Mouse (Mus musculus) embryo, embryonic 10 days (tissue): ENCODE results near the gene Ociad1.

Experiments used
- DNase-seq: peaks from one replicate; pipeline ENCODE4 v3.0.0-alpha.2; 2015; ENCODE audit warnings: low spot score

Ociad1 gene

GRCm38 (mm10) chr5:73339779-73340722 is 47.5 kb downstream of the Ociad1 start:
- no peak for DNase-seq

- no peak for DNase-seq
Observed at GRCm38 (mm10) chr5:73340723-73341235, 48.2 kb downstream of the Ociad1 start, which contains the start of gene Ociad2. Ociad2 (minus strand) TSS chr5:73341028.

GRCm38 (mm10) chr5:73342701-73343355 is 50.2 kb downstream of the Ociad1 start:
- no peak for DNase-seq

- no peak for DNase-seq
Observed at GRCm38 (mm10) chr5:73344310-73344709, 51.7 kb downstream of the Ociad1 start.

- no peak for DNase-seq
Observed at GRCm38 (mm10) chr5:73345254-73345653, 52.7 kb downstream of the Ociad1 start.

- no peak for DNase-seq
Observed at GRCm38 (mm10) chr5:73349514-73349913, 56.9 kb downstream of the Ociad1 start.

GRCm38 (mm10) chr5:73351796-73352195 is 59.2 kb downstream of the Ociad1 start:
- no peak for DNase-seq

GRCm38 (mm10) chr5:73353519-73353918 is 60.9 kb downstream of the Ociad1 start:
- no peak for DNase-seq

GRCm38 (mm10) chr5:73353978-73354377 is 61.4 kb downstream of the Ociad1 start:
- no peak for DNase-seq

GRCm38 (mm10) chr5:73355393-73355792 is 62.8 kb downstream of the Ociad1 start:
- no peak for DNase-seq

- DNase-seq = no peak
Observed at GRCm38 (mm10) chr5:73359134-73359751, 66.7 kb downstream of the Ociad1 start.

- DNase-seq = peak; percentile 35
Observed at GRCm38 (mm10) chr5:73359752-73360141, 67.2 kb downstream of the Ociad1 start.

GRCm38 (mm10) chr5:73360240-73360639 is 67.7 kb downstream of the Ociad1 start:
- DNase-seq = peak; percentile 31

- no peak for DNase-seq
Observed at GRCm38 (mm10) chr5:73362338-73362737, 69.8 kb downstream of the Ociad1 start.

GRCm38 (mm10) chr5:73362791-73363190 is 70.2 kb downstream of the Ociad1 start:
- no peak for DNase-seq
